Mouse (Mus musculus) CH12.LX (cell line): Measurements from ENCODE around the gene Olfml3. TPM values are rescaled to one million over a fixed set of nuclear protein-coding genes. Genes with fewer than 3 reads are reported as not detected.

ENCODE experiments used
- DNase-seq: peaks from one replicate; pipeline ENCODE4 v3.0.0-alpha.2; 2013; ENCODE audit errors: extremely low read depth
- H3K27ac ChIP-seq: 2 replicates; pipeline ENCODE4 v1.5.1; 2012; ENCODE audit warnings: low read depth, mild to moderate bottlenecking, control low read depth, moderate library complexity; ENCODE audit not compliant: insufficient read depth
- H3K27me3 ChIP-seq: replicated peaks from 2 replicates; pipeline ENCODE3; 2012; ENCODE audit warnings: inconsistent platforms
- H3K36me3 ChIP-seq, 2 experiments: replicated peaks in 1 of 2; 2 replicates each; pipeline versions ENCODE3 to v1.6.1; 2012; ENCODE audit warnings: inconsistent platforms in 1 of 2, low read length in 1 of 2, mild to moderate bottlenecking in 1 of 2, mixed read lengths in 1 of 2, moderate library complexity in 1 of 2; ENCODE audit not compliant: control insufficient read depth in 1 of 2, insufficient read depth in 1 of 2
- H3K4me1 ChIP-seq, 2 experiments: 2 replicates each; pipeline ENCODE4 v1.6.1; 2012; ENCODE audit warnings: inconsistent platforms in 1 of 2, moderate library complexity in 1 of 2; ENCODE audit not compliant: insufficient read depth in 2 of 2, control insufficient read depth in 1 of 2
- H3K4me2 ChIP-seq: 2 replicates; pipeline ENCODE4 v1.6.1; 2012; ENCODE audit warnings: low read depth, mild to moderate bottlenecking, control low read depth; ENCODE audit not compliant: poor library complexity, insufficient read depth, severe bottlenecking
- H3K4me3 ChIP-seq, 3 experiments: fragments of 150-350 bp in 1 of 3; sonication (generic) in 1 of 3; replicated peaks in 1 of 3; 2 replicates each; pipeline versions ENCODE3 to v1.5.1; 2011 to 2012; ENCODE audit warnings: low read depth in 2 of 3, low read length in 2 of 3, mild to moderate bottlenecking in 2 of 3, moderate library complexity in 2 of 3, control low read depth in 1 of 3, improper control_type of control experiment in 1 of 3, inconsistent platforms in 1 of 3, mixed read lengths in 1 of 3; ENCODE audit not compliant: poor library complexity in 1 of 3
- H3K79me2 ChIP-seq: replicated peaks from 2 replicates; pipeline ENCODE4 v1.6.1; 2012; ENCODE audit warnings: mild to moderate bottlenecking, moderate library complexity; ENCODE audit not compliant: control insufficient read depth, poor library complexity, insufficient read depth, severe bottlenecking; ENCODE audit errors: extremely low read depth
- H3K9ac ChIP-seq: 2 replicates; pipeline ENCODE4 v1.6.1; 2012; ENCODE audit warnings: low read depth, mild to moderate bottlenecking, control low read depth, moderate library complexity; ENCODE audit not compliant: insufficient read depth
- H3K9me3 ChIP-seq: replicated peaks from 2 replicates; pipeline ENCODE3; 2012; ENCODE audit warnings: low read length, inconsistent platforms, mixed read lengths
- BHLHE40 ChIP-seq: IDR thresholded peaks from 2 replicates; pipeline ENCODE4 v1.6.1; 2011; ENCODE audit warnings: mild to moderate bottlenecking, low read depth, low read length, improper control_type of control experiment
- CHD1 ChIP-seq: IDR thresholded peaks from 2 replicates; pipeline ENCODE4 v1.6.1; 2012; ENCODE audit warnings: low read depth, low read length, improper control_type of control experiment, inconsistent platforms
- CTCF ChIP-seq, 2 experiments: IDR thresholded peaks in 1 of 2; conservative IDR thresholded peaks in 1 of 2; 2 replicates each; pipeline ENCODE4 v1.5.1; 2011 to 2012; ENCODE audit warnings: low read depth in 2 of 2, low read length in 2 of 2, improper control_type of control experiment in 1 of 2, inconsistent platforms in 1 of 2, mild to moderate bottlenecking in 1 of 2, moderate library complexity in 1 of 2
- E2F4 ChIP-seq: IDR thresholded peaks from 2 replicates; pipeline ENCODE4 v1.6.1; 2011; ENCODE audit warnings: low read depth, low read length, improper control_type of control experiment; ENCODE audit not compliant: insufficient replicate concordance
- ELF1 ChIP-seq: IDR thresholded peaks from 2 replicates; pipeline ENCODE4 v1.6.1; 2014; ENCODE audit warnings: low read depth, mild to moderate bottlenecking, inconsistent platforms, low read length, improper control_type of control experiment
- EP300 ChIP-seq: IDR thresholded peaks from 2 replicates; pipeline ENCODE4 v1.6.1; 2011; ENCODE audit warnings: low read length, improper control_type of control experiment
- ETS1 ChIP-seq: conservative IDR thresholded peaks from 2 replicates; pipeline ENCODE4 v1.6.1; 2012; ENCODE audit warnings: low read depth, mild to moderate bottlenecking, inconsistent platforms, low read length, improper control_type of control experiment, moderate library complexity
- HCFC1 ChIP-seq: IDR thresholded peaks from 2 replicates; pipeline ENCODE4 v1.6.1; 2012; ENCODE audit warnings: low read depth, mild to moderate bottlenecking, inconsistent platforms, low read length, improper control_type of control experiment
- IRF4 ChIP-seq: IDR thresholded peaks from 2 replicates; pipeline ENCODE4 v1.6.1; 2014; ENCODE audit warnings: low read depth, mild to moderate bottlenecking, inconsistent platforms, low read length, improper control_type of control experiment
- JUND ChIP-seq: conservative IDR thresholded peaks from 2 replicates; pipeline ENCODE4 v1.6.1; 2011; ENCODE audit warnings: low read depth, low read length, improper control_type of control experiment
- KAT2A ChIP-seq: IDR thresholded peaks from 2 replicates; pipeline ENCODE4 v1.6.1; 2012; ENCODE audit warnings: low read length, improper control_type of control experiment, inconsistent platforms; ENCODE audit not compliant: insufficient replicate concordance
- MAFK ChIP-seq: IDR thresholded peaks from 2 replicates; pipeline ENCODE4 v1.6.1; 2011; ENCODE audit warnings: low read length, improper control_type of control experiment; ENCODE audit not compliant: insufficient replicate concordance
- MAZ ChIP-seq: IDR thresholded peaks from 2 replicates; pipeline ENCODE4 v1.6.1; 2012; ENCODE audit warnings: low read depth, mild to moderate bottlenecking, inconsistent platforms, low read length, improper control_type of control experiment, moderate library complexity
- MEF2A ChIP-seq: IDR thresholded peaks from 2 replicates; pipeline ENCODE4 v1.6.1; 2014; ENCODE audit warnings: low read depth, mild to moderate bottlenecking, inconsistent platforms, low read length, improper control_type of control experiment, borderline replicate concordance
- MYC ChIP-seq: IDR thresholded peaks from 2 replicates; pipeline ENCODE4 v1.6.1; 2011; ENCODE audit warnings: low read depth, mild to moderate bottlenecking, improper control_type of control experiment, low read length
- NELFE ChIP-seq: IDR thresholded peaks from 2 replicates; pipeline ENCODE4 v1.6.1; 2011; ENCODE audit warnings: low read depth, low read length, improper control_type of control experiment
- NRF1 ChIP-seq: IDR thresholded peaks from 2 replicates; pipeline ENCODE4 v1.6.1; 2014; ENCODE audit warnings: low read depth, mild to moderate bottlenecking, inconsistent platforms, low read length, improper control_type of control experiment, moderate library complexity
- PAX5 ChIP-seq: IDR thresholded peaks from 2 replicates; pipeline ENCODE4 v1.6.1; 2012; ENCODE audit warnings: low read length, inconsistent platforms, mixed read lengths
- POLR2AphosphoS2 ChIP-seq: IDR thresholded peaks from 2 replicates; pipeline ENCODE4 v1.6.1; 2011; ENCODE audit warnings: low read depth, low read length, improper control_type of control experiment
- SIN3A ChIP-seq: IDR thresholded peaks from 2 replicates; pipeline ENCODE4 v1.6.1; 2012; ENCODE audit warnings: low read length, improper control_type of control experiment, inconsistent platforms
- TBP ChIP-seq: conservative IDR thresholded peaks from 2 replicates; pipeline ENCODE4 v1.6.1; 2011; ENCODE audit warnings: low read depth, low read length, improper control_type of control experiment
- UBTF ChIP-seq: IDR thresholded peaks from 2 replicates; pipeline ENCODE4 v1.6.1; 2012; ENCODE audit warnings: low read depth, mild to moderate bottlenecking, inconsistent platforms, low read length, improper control_type of control experiment, moderate library complexity
- ZC3H11A ChIP-seq: IDR thresholded peaks from 2 replicates; pipeline ENCODE4 v1.6.1; 2012; ENCODE audit warnings: low read depth, mild to moderate bottlenecking, inconsistent platforms, low read length, improper control_type of control experiment
- dilution Hi-C: fragments of 300-500 bp; cut with MboI; formaldehyde crosslinking; loops from 2 replicates; pipeline ENCODE4 v1.14.3; 2020; ENCODE audit warnings: low sequenced_read_pairs; ENCODE audit not compliant: extremely low pct_unique_long_range_greater_than_20kb, extremely low pct_ligation_motif_present
- in situ Hi-C: fragments of 300-500 bp; cut with MboI; formaldehyde crosslinking; loops from 3 replicates; pipeline ENCODE4 v1.14.3; 2019; ENCODE audit warnings: low sequenced_read_pairs, low pct_ligation_motif_present, low pct_unique_long_range_greater_than_20kb, mixed read lengths
- polyA plus RNA-seq: library from polyadenylated mRNA; unstranded; fragments of >175 nt; gene quantifications from 2 replicates; pipeline ENCODE4 v1.2.1, GENCODE M21; 2012; ENCODE audit warnings: low read depth; ENCODE audit not compliant: insufficient read length
- total RNA-seq, 2 experiments: library from RNA; depleted of rRNA; stranded (reverse); fragments of 300-350 nt in 1 of 2; fragments of >200 nt in 1 of 2; gene quantifications; 2 replicates each; pipeline ENCODE4 v1.2.3; 2012 to 2014

The Olfml3 gene
- total and polyA plus RNA-seq, 3 experiments, result 14.0 to 33.3 (median 19.7) TPM

DNA sequence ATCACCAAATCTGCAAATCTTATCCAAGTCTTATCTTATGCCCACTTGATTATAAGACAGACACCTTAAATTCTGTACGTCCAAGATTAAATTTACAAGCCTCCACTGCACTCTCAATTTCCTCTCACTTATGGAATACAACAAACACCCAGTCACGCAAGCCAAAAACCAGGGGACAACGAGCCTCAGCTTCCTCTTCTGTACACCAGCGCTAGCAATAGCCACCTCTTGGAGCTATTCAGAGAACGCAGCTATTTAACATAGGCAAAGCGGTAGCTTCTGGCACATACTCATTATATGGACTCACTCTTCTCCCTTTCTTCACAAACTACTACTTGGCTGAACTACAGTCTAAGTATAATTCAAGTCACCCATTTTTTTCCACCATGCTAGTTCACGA, 41.4 kb upstream of the Olfml3 start:
- dilution Hi-C loops, result no loop called here
- Histone ChIP-seq H3K36me3 (peaks cover 15 to 24% of the 10 kb centered on the region in 2 experiments), H3K4me1 (peaks cover 33 to 85% of the 10 kb centered on the region in 2 experiments), H3K4me3 (no peak overlapping the region), H3K27me3 (no peaks in the 10 kb centered on the region), H3K79me2 (peaks cover 83% of the 10 kb centered on the region), H3K4me2 (peak overlapping the region; percentile 62), H3K9me3 (no peaks in the 10 kb centered on the region), H3K9ac (peak overlapping the region; percentile 59), H3K27ac (peak overlapping the region; percentile 30; the same call in 1 of the 2 replicates)
- in situ Hi-C loops, result no loop called here
- no peak for DNase-seq
- TF ChIP-seq CTCF (conservative IDR thresholded peaks at IDR 0.05 in 1 of 2, IDR thresholded peaks at IDR 0.05 in 1 of 2; ENCODE audit: low read depth in 2 of 2, low read length in 2 of 2) (no peak), E2F4 (0 out of 2 replicates have a peak, but pooled peaks have one; percentile 42), JUND (no peak), EP300 (peak; percentile 5; the same call in 1 of the 2 replicates), ELF1 (no peak), BHLHE40 (0 out of 2 replicates have a peak, but pooled peaks have one; percentile 35), PAX5 (no peak)

DNA sequence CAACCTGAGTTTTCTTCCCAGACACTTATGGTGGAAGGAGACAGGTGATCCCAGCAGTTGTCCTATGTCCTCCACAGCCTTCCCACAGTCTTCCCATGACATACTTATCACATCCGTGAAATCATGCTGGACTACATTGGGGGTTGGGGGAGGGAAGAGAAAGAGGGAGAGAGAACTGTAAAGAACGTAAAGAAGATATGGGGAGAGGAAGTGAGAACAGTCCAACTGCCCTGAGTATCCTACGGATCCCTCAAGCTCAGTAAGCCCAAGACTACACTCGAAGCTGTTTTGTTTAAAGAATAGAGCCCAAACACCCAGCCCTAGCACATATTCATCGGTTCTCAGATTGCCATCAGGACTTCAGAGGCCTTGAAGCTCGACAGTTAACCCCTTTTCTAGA, 40.9 kb upstream of the Olfml3 start:
- Histone ChIP-seq H3K36me3 (peaks cover 15 to 27% of the 10 kb centered on the region in 2 experiments), H3K4me1 (peaks cover 33 to 84% of the 10 kb centered on the region in 2 experiments), H3K9me3 (no peaks in the 10 kb centered on the region), H3K27me3 (no peaks in the 10 kb centered on the region), H3K4me3 (no peak overlapping the region), H3K4me2 (peak overlapping the region; percentile 62), H3K27ac (peak overlapping the region; percentile 81), H3K9ac (peak overlapping the region; percentile 59), H3K79me2 (peaks cover 83% of the 10 kb centered on the region)
- DNase-seq, result no peak
- dilution Hi-C loops (no loop called here), in situ Hi-C loops (no loop called here)
- no peak for TF ChIP-seq BHLHE40
- TF ChIP-seq NELFE, result no peak
- no peak for TF ChIP-seq SIN3A
- TF ChIP-seq IRF4, result peak; percentile 56; the same call in 1 of the 2 replicates
- no peak; the same call in 1 of the 2 replicates for TF ChIP-seq EP300
- TF ChIP-seq UBTF, result 0 out of 2 replicates have a peak, but pooled peaks have one; percentile 17

DNA sequence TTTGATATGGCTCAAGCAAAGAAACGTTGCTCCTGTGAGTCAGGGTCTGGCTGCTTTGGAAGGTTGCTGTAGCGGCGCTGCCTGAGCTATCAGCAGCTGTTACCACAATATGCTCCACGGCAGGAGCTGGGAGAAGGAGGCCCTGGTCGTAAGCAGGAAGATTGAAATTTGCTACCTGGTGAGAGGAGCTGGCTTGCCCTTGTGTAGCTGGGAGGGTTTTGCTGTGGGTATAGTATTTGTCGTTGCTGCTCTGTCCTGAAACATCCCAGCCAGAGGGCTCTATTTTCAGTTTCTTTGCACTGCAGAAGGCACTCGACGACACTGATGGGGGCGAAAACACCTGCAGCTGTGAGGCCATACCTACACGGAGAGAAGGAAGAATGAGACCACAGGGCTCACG, 40.1 kb upstream of the Olfml3 start:
- Histone ChIP-seq H3K79me2 (peaks cover 82% of the 10 kb centered on the region), H3K27me3 (no peaks in the 10 kb centered on the region), H3K27ac (peak overlapping the region; percentile 81), H3K36me3 (peaks cover 15 to 29% of the 10 kb centered on the region in 2 experiments), H3K4me2 (peak overlapping the region; percentile 62), H3K9ac (peak overlapping the region; percentile 11; the same call in 1 of the 2 replicates), H3K9me3 (no peaks in the 10 kb centered on the region), H3K4me3 (peak overlapping the region in 1 of 3 experiments; percentile 33), H3K4me1 (peaks cover 32 to 84% of the 10 kb centered on the region in 2 experiments)
- dilution Hi-C loops, result no loop called here
- TF ChIP-seq SIN3A (0 out of 2 replicates have a peak, but pooled peaks have one; percentile 30), ETS1 (no peak), TBP (0 out of 2 replicates have a peak, but pooled peaks have one; percentile 23), EP300 (0 out of 2 replicates have a peak, but pooled peaks have one; percentile 14), BHLHE40 (peak; percentile 43; the same call in 1 of the 2 replicates), MAFK (no peak), CHD1 (no peak; the same call in 1 of the 2 replicates), UBTF (0 out of 2 replicates have a peak, but pooled peaks have one; percentile 51), HCFC1 (no peak), ZC3H11A (no peak), MYC (no peak), MAZ (no peak), POLR2AphosphoS2 (no peak), KAT2A (no peak), NRF1 (no peak), MEF2A (no peak)
- DNase-seq, result no peak
- in situ Hi-C loops, result no loop called here
